Mouse (Mus musculus) embryonic stem cell, embryonic (primary cell): ENCODE results near the gene Net1.
"Not testable (repeated sequence)": the region's sequence is repeated elsewhere in the genome, so short reads cannot be mapped to it uniquely, and the experiment has no call there.

ENCODE experiments used
- CTCF ChIA-PET, 4 experiments: fragments of 300-600 bp in 2 of 4; fragments of 350-600 bp in 2 of 4; sonication (Branson Sonifier 250); formaldehyde crosslinking; loops; one replicate each; lab custom pipeline; 2022; ENCODE audit warnings: inconsistent platforms in 2 of 4; lab: Charles Lee
- POLR2A ChIA-PET, 4 experiments: fragments of 300-600 bp in 2 of 4; fragments of 350-600 bp in 2 of 4; sonication (Branson Sonifier 250); formaldehyde crosslinking; loops; one replicate each; lab custom pipeline; 2022; ENCODE audit warnings: antibody characterized with exemption in 4 of 4, inconsistent platforms in 1 of 4; lab: Charles Lee

The Net1 gene

GRCm38 (mm10) chr13:3862922-3863580 is 55.0 kb downstream of the Net1 start:
- CTCF ChIA-PET: no interaction called here

GRCm38 (mm10) chr13:3862325-3862724 is 55.7 kb downstream of the Net1 start:
- ChIA-PET POLR2A (no interaction called here), CTCF (no interaction called here)

More at GRCm38 (mm10) chr13:3862922-3863580, 55.0 kb downstream of the Net1 start:
- POLR2A ChIA-PET: no interaction called here

DNA sequence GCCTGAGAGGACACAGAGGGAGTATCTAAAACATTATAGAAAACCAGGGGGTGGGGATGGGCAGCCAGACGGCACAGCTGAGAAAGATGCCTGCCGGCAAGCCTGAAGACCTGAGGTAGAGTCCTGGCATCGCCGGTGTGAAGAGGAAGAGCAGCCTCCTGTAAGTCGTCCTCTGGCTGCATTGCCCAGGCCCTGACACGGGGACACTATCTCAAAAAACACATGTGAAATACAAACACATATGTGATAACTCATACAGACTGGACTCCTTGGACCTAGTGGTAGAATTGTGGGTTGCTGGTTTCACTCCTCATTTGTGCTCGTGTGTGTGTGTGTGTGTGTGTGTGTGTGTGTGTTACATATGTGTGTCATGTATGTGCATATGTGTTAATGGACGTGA is 56.8 kb downstream of the Net1 start:
- POLR2A ChIA-PET: interaction anchor here in 1 of 4 experiments (0.7 kb wide), 1 partner anchor 39 kb away, joined by 3 read pairs; no protein-coding TSS in a partner anchor

DNA sequence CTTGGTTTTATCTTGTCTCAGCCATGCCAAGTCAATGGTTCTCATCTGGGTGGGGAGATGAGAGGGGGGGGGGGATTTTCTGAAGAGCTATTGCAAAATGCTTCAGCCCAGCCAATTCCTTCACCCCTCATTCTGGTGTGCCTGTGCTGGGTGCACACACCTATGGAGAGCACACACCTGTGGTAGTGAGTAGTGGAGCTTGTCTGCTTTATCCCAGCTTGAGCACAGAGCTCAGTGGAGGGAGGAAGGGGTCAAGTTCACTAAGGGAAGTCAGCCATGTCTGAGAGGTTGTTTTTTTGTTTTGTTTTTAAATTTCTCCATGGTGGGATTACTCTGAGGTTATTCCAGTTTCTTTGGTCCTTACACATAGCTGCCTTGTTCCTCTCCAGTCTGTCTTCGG is 61.8 kb downstream of the Net1 start:
- POLR2A ChIA-PET: interaction anchor here in 2 of 4 experiments (0.7 to 1.6 kb wide), 3 partner anchors 10 to 48 kb away, joined by 3 to 15 read pairs (median 8); no protein-coding TSS in a partner anchor
- CTCF ChIA-PET: no interaction called here

More for the DNA sequence above, 56.8 kb downstream of the Net1 start:
- CTCF ChIA-PET: no interaction called here

DNA sequence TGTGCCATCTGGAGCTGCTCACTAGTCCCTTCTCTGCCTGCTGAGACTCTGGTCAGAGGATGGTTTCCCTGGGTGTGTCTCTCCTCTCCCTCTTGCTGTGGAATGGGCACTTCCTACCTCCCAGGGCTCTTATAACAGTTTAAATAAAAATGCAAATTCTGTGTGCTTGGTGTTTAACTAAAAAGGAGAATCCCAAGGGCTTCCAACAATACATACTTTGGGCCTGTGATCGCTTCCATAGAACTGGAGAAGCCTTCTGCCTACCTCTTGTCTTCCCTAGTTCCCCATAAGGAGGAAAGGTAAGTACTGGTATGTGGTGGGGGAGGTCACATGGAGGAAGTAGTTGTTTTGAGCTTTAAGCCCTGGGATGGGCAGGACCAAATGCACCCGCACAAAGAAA is 63.2 kb downstream of the Net1 start:
- ChIA-PET POLR2A (interaction anchor here in 1 of 4 experiments (0.6 to 1.2 kb wide), 2 partner anchors 11 to 220 kb away, joined by 3 to 7 read pairs; no protein-coding TSS in a partner anchor), CTCF (no interaction called here)

GRCm38 (mm10) chr13:3853648-3854333 is 64.2 kb downstream of the Net1 start, which contains the start of gene Calm5:
Gene Calm5 (plus strand): TSS chr13:3854173.
- POLR2A ChIA-PET: not testable (repeated sequence)
- CTCF ChIA-PET: interaction anchor here in 1 of 4 experiments (0.6 kb wide), 1 partner anchor 56 kb away, joined by 5 read pairs; no protein-coding TSS in a partner anchor

- CTCF ChIA-PET: no interaction called here
Measured at GRCm38 (mm10) chr13:3850330-3850729, 67.7 kb downstream of the Net1 start.

GRCm38 (mm10) chr13:3840662-3841061 is 77.4 kb downstream of the Net1 start:
- POLR2A ChIA-PET: interaction anchor here in 1 of 4 experiments (0.6 kb wide), 1 partner anchor 10 kb away, joined by 3 read pairs; no protein-coding TSS in a partner anchor
- CTCF ChIA-PET: not testable (repeated sequence)

More at GRCm38 (mm10) chr13:3850330-3850729, 67.7 kb downstream of the Net1 start:
- POLR2A ChIA-PET: no interaction called here

DNA sequence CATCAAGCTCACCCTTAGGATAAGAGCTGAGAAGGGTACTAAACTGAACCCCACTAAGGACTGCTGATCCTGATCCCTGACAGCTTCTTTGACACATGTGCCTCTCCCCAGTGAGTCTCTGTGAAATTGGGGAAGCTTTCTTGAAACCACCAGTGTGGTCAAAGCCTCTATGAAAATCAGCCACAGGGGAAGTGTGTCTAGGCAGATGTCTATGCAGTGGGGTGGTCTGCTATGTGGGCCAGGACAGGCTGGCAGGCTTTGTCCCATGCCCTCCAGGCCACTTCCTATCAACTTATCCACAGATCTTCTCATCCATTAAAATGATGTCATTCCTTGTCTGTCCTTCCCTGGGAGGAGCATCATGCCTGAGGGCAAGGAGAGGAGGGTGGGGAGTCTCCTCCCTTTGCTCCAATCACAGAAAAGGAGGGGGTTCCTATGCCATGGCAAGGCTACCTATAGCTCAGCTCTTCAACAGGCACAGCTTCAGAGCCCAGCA is 80.7 kb downstream of the Net1 start, which contains the start of gene Calm4:
Gene Calm4, plus strand, starts transcription at position 446 of the 496 bp plus-strand sequence.
- POLR2A ChIA-PET, CTCF ChIA-PET: not testable (repeated sequence)

DNA sequence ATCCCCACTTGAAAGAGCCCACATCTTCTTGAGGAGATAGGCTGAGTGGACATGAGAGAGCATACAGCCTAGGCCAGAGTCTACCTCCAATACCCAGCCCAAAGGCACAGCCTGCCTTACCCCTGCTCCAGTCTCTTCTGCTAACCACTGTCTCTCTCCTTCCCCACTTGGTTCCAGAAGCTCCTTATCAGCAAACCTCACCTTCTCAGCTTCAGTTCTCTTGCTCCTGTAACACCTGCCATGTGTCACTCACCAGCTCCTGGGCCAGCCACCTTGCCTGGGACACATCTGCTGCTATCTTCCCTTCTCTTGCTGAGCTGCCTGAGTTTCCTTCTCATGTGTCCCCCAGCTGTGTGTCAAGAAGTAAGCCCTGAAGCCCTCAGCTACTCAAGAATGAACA is 84.4 kb downstream of the Net1 start:
- CTCF ChIA-PET, POLR2A ChIA-PET: not testable (repeated sequence)

DNA sequence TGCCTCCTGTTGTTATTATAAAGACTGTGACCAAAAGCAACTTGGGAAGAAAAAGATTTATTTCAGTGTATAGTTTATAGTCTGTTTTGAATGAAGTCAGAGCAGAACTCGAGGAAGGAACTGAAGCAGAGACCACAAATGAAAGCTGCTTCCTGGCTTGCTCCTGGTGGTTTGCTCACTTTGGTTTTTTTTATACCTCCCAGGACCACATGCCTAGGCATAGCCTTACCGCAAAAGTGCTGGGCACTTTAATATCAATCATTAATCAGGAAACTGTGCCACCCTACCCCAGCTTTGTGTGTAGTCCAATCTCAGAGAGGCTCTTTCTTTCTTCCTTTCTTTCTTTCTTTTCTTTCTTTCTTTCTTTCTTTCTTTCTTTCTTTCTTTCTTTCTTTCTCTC is 85.6 kb downstream of the Net1 start:
- ChIA-PET CTCF (no interaction called here), POLR2A (no interaction called here)
